Mouse (Mus musculus): Measurements from ENCODE around the gene Serpinb1a. TPM values are rescaled to one million over a fixed set of nuclear protein-coding genes. Genes with fewer than 3 reads are reported as not detected.
"Not testable (repeated sequence)": the region's sequence is repeated elsewhere in the genome, so short reads cannot be mapped to it uniquely, and the experiment has no call there.

Serpinb1a gene
- polyA plus RNA-seq (2012; rRNA removed), result 3.9 and 8.0 TPM in 2 replicates
- 21.2 and 32.4 TPM in 2 replicates for polyA plus RNA-seq (2014; fragmentation: Nextera tagmentation; extraction: Ambion mirVana)

GRCm38 (mm10) chr13:32850668-32851404 is at the start of gene Serpinb1a:
Gene Serpinb1a, minus strand, starts transcription at chr13:32851185.
- Histone ChIP-seq H3K4me1 (replicated peaks; ENCODE audit: control insufficient read depth in 2 of 2, insufficient read depth in 2 of 2, low read length in 1 of 2) (peaks cover 0 to 4% of the 10 kb centered on the region in 2 experiments; a peak in 1 of 4 replicates), H3K36me3 (replicated peaks; ENCODE audit: control insufficient read depth, insufficient read depth, low read depth) (no peaks in the 10 kb centered on the region), H3K9ac (replicated peaks) (no peak within 1 kb of the TSS), H3K4me2 (ENCODE audit: low read depth) (0 out of 2 replicates have a peak within 1 kb of the TSS, but pooled peaks have one; percentile 6), H3K27ac (no peak within 1 kb of the TSS), H3K9me3 (ENCODE audit: control insufficient read depth, low read length) (no peaks in the 10 kb centered on the region), H3K27me3 (ENCODE audit: control insufficient read depth, insufficient read depth, low read length) (no peaks in the 10 kb centered on the region), H3K4me3 (ENCODE audit: insufficient read depth in 1 of 2, low read depth in 2 of 2, low read length in 2 of 2) (peak within 1 kb of the TSS in 1 of 2 experiments; percentile 13; a peak in 1 of 4 replicates)
- DNase-seq (ENCODE audit: low read depth in 3 of 3, low spot score in 3 of 3) (no peak), ATAC-seq (ENCODE audit: insufficient read depth) (no peak)
- 31% methylated on average over 10 of the region's 10 CpGs for WGBS (ENCODE audit: insufficient replicate concordance)
- TF ChIP-seq CTCF (IDR thresholded peaks at IDR 0.05; ENCODE audit: low read depth), result no peak
- no peak for TF ChIP-seq EP300 (IDR thresholded peaks at IDR 0.05; ENCODE audit: low read depth)

GRCm38 (mm10) chr13:32900639-32901038 is 49.7 kb upstream of the Serpinb1a start:
- H3K27ac ChIP-seq, result no peak overlapping the region
- no peaks in the 10 kb centered on the region for H3K27me3 ChIP-seq (ENCODE audit: control insufficient read depth, insufficient read depth, low read length)
- TF ChIP-seq EP300 (IDR thresholded peaks at IDR 0.05; ENCODE audit: low read depth), result no peak
- peak; percentile 72 for TF ChIP-seq CTCF (IDR thresholded peaks at IDR 0.05; ENCODE audit: low read depth)
- peak; percentile 7 to 39 (median 11) for DNase-seq (ENCODE audit: low read depth in 3 of 3, low spot score in 3 of 3)
- no peak overlapping the region for H3K4me3 ChIP-seq (ENCODE audit: insufficient read depth in 1 of 2, low read depth in 2 of 2, low read length in 2 of 2)
- 7% methylated on average over 2 of the region's 2 CpGs for WGBS (ENCODE audit: insufficient replicate concordance)
- no peak for ATAC-seq (ENCODE audit: insufficient read depth)
- no peaks in the 10 kb centered on the region for H3K4me1 ChIP-seq (replicated peaks; ENCODE audit: control insufficient read depth in 2 of 2, insufficient read depth in 2 of 2, low read length in 1 of 2)
- H3K9ac ChIP-seq (replicated peaks), result no peak overlapping the region
- H3K9me3 ChIP-seq (ENCODE audit: control insufficient read depth, low read length), result no peaks in the 10 kb centered on the region
- H3K36me3 ChIP-seq (replicated peaks; ENCODE audit: control insufficient read depth, insufficient read depth, low read depth), result no peaks in the 10 kb centered on the region
- no peak overlapping the region for H3K4me2 ChIP-seq (ENCODE audit: low read depth)

- H3K4me2 ChIP-seq (ENCODE audit: low read depth); H3K27me3 ChIP-seq (ENCODE audit: control insufficient read depth, insufficient read depth, low read length); ATAC-seq (ENCODE audit: insufficient read depth); H3K4me1 ChIP-seq (replicated peaks; ENCODE audit: control insufficient read depth in 2 of 2, insufficient read depth in 2 of 2, low read length in 1 of 2); H3K27ac ChIP-seq; H3K9me3 ChIP-seq (ENCODE audit: control insufficient read depth, low read length); H3K36me3 ChIP-seq (replicated peaks; ENCODE audit: control insufficient read depth, insufficient read depth, low read depth); DNase-seq (ENCODE audit: low read depth in 3 of 3, low spot score in 3 of 3); H3K9ac ChIP-seq (replicated peaks); H3K4me3 ChIP-seq (ENCODE audit: insufficient read depth in 1 of 2, low read depth in 2 of 2, low read length in 2 of 2): not testable (repeated sequence)
- no CpG with 5 or more reads among the region's 2 CpGs for WGBS (ENCODE audit: insufficient replicate concordance)
Measured at GRCm38 (mm10) chr13:32899114-32899513, 48.1 kb upstream of the Serpinb1a start.

- no peak within 1 kb of the TSS for H3K4me3 ChIP-seq (ENCODE audit: insufficient read depth in 1 of 2, low read depth in 2 of 2, low read length in 2 of 2)
- no peak within 1 kb of the TSS for H3K27ac ChIP-seq
- H3K9ac ChIP-seq (replicated peaks), result no peak within 1 kb of the TSS; the same call in 1 of the 2 replicates
- DNase-seq (ENCODE audit: low read depth in 3 of 3, low spot score in 3 of 3), result no peak
- TF ChIP-seq CTCF (IDR thresholded peaks at IDR 0.05; ENCODE audit: low read depth) (no peak), EP300 (IDR thresholded peaks at IDR 0.05; ENCODE audit: low read depth) (no peak)
- H3K27me3 ChIP-seq (ENCODE audit: control insufficient read depth, insufficient read depth, low read length), result no peaks in the 10 kb centered on the region
- H3K9me3 ChIP-seq (ENCODE audit: control insufficient read depth, low read length), result no peaks in the 10 kb centered on the region
- no peaks in the 10 kb centered on the region for H3K4me1 ChIP-seq (replicated peaks; ENCODE audit: control insufficient read depth in 2 of 2, insufficient read depth in 2 of 2, low read length in 1 of 2)
- no peak for ATAC-seq (ENCODE audit: insufficient read depth)
- WGBS (ENCODE audit: insufficient replicate concordance), result 63% methylated on average over 2 of the region's 2 CpGs
- H3K4me2 ChIP-seq (ENCODE audit: low read depth), result no peak within 1 kb of the TSS
- H3K36me3 ChIP-seq (replicated peaks; ENCODE audit: control insufficient read depth, insufficient read depth, low read depth), result no peaks in the 10 kb centered on the region
Measured at GRCm38 (mm10) chr13:32898111-32898510, 47.1 kb upstream of the Serpinb1a start, which contains the start of gene Serpinb1c. Gene Serpinb1c, minus strand, starts transcription at chr13:32898211.

GRCm38 (mm10) chr13:32896931-32897330 is 45.9 kb upstream of the Serpinb1a start:
- DNase-seq (ENCODE audit: low read depth in 3 of 3, low spot score in 3 of 3), result no peak
- ATAC-seq (ENCODE audit: insufficient read depth), result no peak

More at GRCm38 (mm10) chr13:32896931-32897330, 45.9 kb upstream of the Serpinb1a start:
- Histone ChIP-seq H3K36me3 (replicated peaks; ENCODE audit: control insufficient read depth, insufficient read depth, low read depth) (no peaks in the 10 kb centered on the region), H3K9ac (replicated peaks) (no peak overlapping the region), H3K27ac (no peak overlapping the region), H3K4me1 (replicated peaks; ENCODE audit: control insufficient read depth in 2 of 2, insufficient read depth in 2 of 2, low read length in 1 of 2) (no peaks in the 10 kb centered on the region), H3K4me2 (ENCODE audit: low read depth) (no peak overlapping the region), H3K4me3 (ENCODE audit: insufficient read depth in 1 of 2, low read depth in 2 of 2, low read length in 2 of 2) (no peak overlapping the region), H3K27me3 (ENCODE audit: control insufficient read depth, insufficient read depth, low read length) (no peaks in the 10 kb centered on the region), H3K9me3 (ENCODE audit: control insufficient read depth, low read length) (no peaks in the 10 kb centered on the region)
- 54% methylated on average over 4 of the region's 4 CpGs for WGBS (ENCODE audit: insufficient replicate concordance)
- no peak for TF ChIP-seq EP300 (IDR thresholded peaks at IDR 0.05; ENCODE audit: low read depth)
- no peak for TF ChIP-seq CTCF (IDR thresholded peaks at IDR 0.05; ENCODE audit: low read depth)
